Mouse (Mus musculus) G1E (cell line): ENCODE measurements around the gene Tas2r135.

ENCODE experiments used
- CTCF ChIP-seq: IDR thresholded peaks from 2 replicates; pipeline ENCODE4 v1.5.1; 2012; ENCODE audit warnings: low read depth, low read length, inconsistent platforms, mixed read lengths
- GATA1 ChIP-seq: IDR thresholded peaks from 2 replicates; pipeline ENCODE4 v1.6.1; 2012; ENCODE audit warnings: borderline replicate concordance, low read length, inconsistent platforms, mixed read lengths
- POLR2AphosphoS5 ChIP-seq: IDR thresholded peaks from 2 replicates; pipeline ENCODE4 v1.6.1; 2012; ENCODE audit warnings: low read depth, low read length, inconsistent platforms; ENCODE audit not compliant: insufficient replicate concordance

DNA sequence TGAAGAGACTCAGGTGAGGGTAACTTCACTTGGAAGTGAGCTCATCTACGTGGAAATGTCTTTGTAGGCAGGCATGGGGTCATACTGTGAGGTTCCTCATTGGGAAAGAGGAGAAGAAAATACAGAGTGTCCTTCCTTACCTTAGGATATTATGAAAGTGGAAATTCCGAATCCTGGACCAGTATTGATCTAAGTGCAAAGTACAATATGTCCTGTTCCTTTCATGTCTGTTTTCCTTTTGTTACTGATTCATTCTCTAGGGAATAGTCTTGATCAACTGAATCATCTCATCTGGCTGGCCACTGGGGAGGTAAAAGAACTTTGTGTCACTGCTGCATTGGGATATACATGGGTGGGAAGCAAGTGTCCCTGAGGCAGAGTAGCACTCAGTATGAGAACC is 30.3 kb downstream of the Tas2r135 start:
- TF ChIP-seq CTCF (no peak), POLR2AphosphoS5 (no peak), GATA1 (no peak)
